Mouse (Mus musculus) MN1 (cell line): ENCODE results near the gene H2-Q7.
"Not testable (repeated sequence)": the region's sequence is repeated elsewhere in the genome, so short reads cannot be mapped to it uniquely, and the experiment has no call there.

Experiments used
- DNase-seq: peaks from one replicate; pipeline ENCODE4 v3.0.0-alpha.2; 2016; ENCODE audit warnings: low spot score

H2-Q7 gene

GRCm38 (mm10) chr17:35437386-35437936 lies 1.5 kb upstream of the H2-Q7 start:
- not testable (repeated sequence) for DNase-seq

GRCm38 (mm10) chr17:35438395-35438794 lies 560 bp upstream of the H2-Q7 start:
- not testable (repeated sequence) for DNase-seq

- not testable (repeated sequence) for DNase-seq
These were observed 366 bp downstream of the H2-Q7 start for GRCm38 (mm10) chr17:35439295-35439747.

- DNase-seq, result not testable (repeated sequence)
These were observed 1.1 kb downstream of the H2-Q7 start for GRCm38 (mm10) chr17:35439925-35440645.

GRCm38 (mm10) chr17:35442376-35442775 lies 3.4 kb downstream of the H2-Q7 start:
- DNase-seq, result not testable (repeated sequence)

- DNase-seq, result not testable (repeated sequence)
These were observed 5.6 kb downstream of the H2-Q7 start for GRCm38 (mm10) chr17:35444510-35444909.

- DNase-seq, result not testable (repeated sequence)
These were observed 19.3 kb downstream of the H2-Q7 start for GRCm38 (mm10) chr17:35458247-35458646.

GRCm38 (mm10) chr17:35460513-35461341 lies 21.8 kb downstream of the H2-Q7 start:
- DNase-seq, result not testable (repeated sequence)

- DNase-seq, result not testable (repeated sequence)
These were observed 26.7 kb downstream of the H2-Q7 start for GRCm38 (mm10) chr17:35465651-35466050.

GRCm38 (mm10) chr17:35468936-35469335 lies 30.0 kb downstream of the H2-Q7 start:
- not testable (repeated sequence) for DNase-seq

GRCm38 (mm10) chr17:35469842-35470751 lies 31.1 kb downstream of the H2-Q7 start, which contains the start of gene H2-Q10:
H2-Q10 (plus strand) TSS chr17:35470089.
- DNase-seq, result no peak

GRCm38 (mm10) chr17:35484066-35484465 lies 45.1 kb downstream of the H2-Q7 start:
- DNase-seq, result peak; percentile 70

GRCm38 (mm10) chr17:35485702-35486101 lies 46.7 kb downstream of the H2-Q7 start:
- DNase-seq, result no peak

- no peak for DNase-seq
These were observed 47.8 kb downstream of the H2-Q7 start for GRCm38 (mm10) chr17:35486726-35487125.

- no peak for DNase-seq
These were observed 49.1 kb downstream of the H2-Q7 start for GRCm38 (mm10) chr17:35488041-35488440.

GRCm38 (mm10) chr17:35490320-35490719 lies 51.4 kb downstream of the H2-Q7 start:
- DNase-seq, result no peak
